In the genomic region with DNA sequence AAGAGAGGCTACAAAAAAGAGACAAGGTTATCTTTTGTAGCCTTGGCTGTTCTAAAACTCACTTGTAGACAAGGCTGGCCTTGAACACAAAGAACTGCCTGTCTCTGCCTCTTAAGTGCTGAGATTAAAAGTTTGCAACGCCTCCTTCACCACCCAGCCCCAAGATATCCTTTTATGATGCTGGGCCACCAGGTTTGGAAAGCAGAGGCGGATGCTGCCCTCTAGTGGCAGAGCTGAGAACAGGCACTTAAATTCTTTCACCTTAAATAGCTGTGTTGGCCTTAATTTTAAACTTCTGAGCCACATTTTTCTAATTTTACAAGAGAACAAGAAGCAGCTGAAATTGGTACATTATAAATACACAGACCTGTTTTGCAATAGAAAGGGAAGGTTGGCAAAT, we compare ENCODE assay signal across 8 mouse cellular contexts.
A peak's percentile ranks its signal among the peaks of the same experiment; 100 is the strongest.
DNase-seq lines count a peak whose midpoint lies in the region; ATAC-seq lines count a peak whose summit lies in the region.

No protein-coding gene starts in this region.

- no peak for DNase-seq in frontal cortex, postnatal 10 days (ENCODE audit: low spot score in 2 of 2)
- peak; percentile 8 for DNase-seq in urinary bladder, postnatal 25 days (ENCODE audit: low spot score)
- DNase-seq in urinary bladder, postnatal 14 days (ENCODE audit: low spot score), result no peak
- DNase-seq in induced T-regulatory cell, adult 2 months (ENCODE audit: low read depth), result peak; percentile 20
- no peak for DNase-seq in Muller cell, postnatal 12 days (ENCODE audit: inconsistent ontology term)
- DNase-seq in yolk sac, embryonic 10.5 days (ENCODE audit: low spot score), result no peak
- no peak for DNase-seq in frontal cortex, postnatal 14 days (ENCODE audit: low spot score in 2 of 2)

- peak; percentile 64 for ATAC-seq in frontal cortex, adult (ENCODE audit: low TSS enrichment)

Comparison
In these comparisons a context has a peak if more than half of its experiments do, and no peak if none do; other contexts are left out.
1. DNase-seq: peak in urinary bladder, postnatal 25 days (single experiment) and induced T-regulatory cell, adult 2 months (single experiment); none in frontal cortex, postnatal 10 days (0 of 2), urinary bladder, postnatal 14 days (single experiment), Muller cell, postnatal 12 days (single experiment), yolk sac, embryonic 10.5 days (single experiment) and frontal cortex, postnatal 14 days (0 of 2).